Mouse (Mus musculus) liver, adult (tissue): Measurements from ENCODE around the gene Nrxn3.

Source experiments
- GATA4 ChIP-seq: IDR thresholded peaks from 2 replicates; pipeline ENCODE4 v1.6.1; 2014; ENCODE audit warnings: mild to moderate bottlenecking, low read length; ENCODE audit not compliant: insufficient replicate concordance

The Nrxn3 gene

DNA sequence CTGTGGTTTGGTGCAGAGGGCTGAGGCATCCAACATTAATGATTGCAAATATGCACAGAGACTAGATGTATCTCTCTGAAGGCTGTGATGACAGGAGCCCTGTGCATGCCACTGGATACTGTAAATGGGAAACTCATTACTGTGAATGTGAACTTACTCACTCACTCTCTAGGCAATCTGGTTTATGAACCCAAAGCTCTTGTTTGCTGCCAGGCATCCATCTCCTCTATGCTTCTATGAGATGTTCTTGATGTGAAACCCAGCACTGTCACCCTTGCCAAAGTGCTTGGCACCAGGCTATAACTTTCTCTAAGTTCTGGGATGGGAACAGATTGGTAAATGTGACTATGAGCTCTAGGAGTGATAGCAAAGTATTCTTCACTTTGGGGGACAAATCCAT is 317.5 kb downstream of the Nrxn3 start:
- no peak for TF ChIP-seq GATA4

DNA sequence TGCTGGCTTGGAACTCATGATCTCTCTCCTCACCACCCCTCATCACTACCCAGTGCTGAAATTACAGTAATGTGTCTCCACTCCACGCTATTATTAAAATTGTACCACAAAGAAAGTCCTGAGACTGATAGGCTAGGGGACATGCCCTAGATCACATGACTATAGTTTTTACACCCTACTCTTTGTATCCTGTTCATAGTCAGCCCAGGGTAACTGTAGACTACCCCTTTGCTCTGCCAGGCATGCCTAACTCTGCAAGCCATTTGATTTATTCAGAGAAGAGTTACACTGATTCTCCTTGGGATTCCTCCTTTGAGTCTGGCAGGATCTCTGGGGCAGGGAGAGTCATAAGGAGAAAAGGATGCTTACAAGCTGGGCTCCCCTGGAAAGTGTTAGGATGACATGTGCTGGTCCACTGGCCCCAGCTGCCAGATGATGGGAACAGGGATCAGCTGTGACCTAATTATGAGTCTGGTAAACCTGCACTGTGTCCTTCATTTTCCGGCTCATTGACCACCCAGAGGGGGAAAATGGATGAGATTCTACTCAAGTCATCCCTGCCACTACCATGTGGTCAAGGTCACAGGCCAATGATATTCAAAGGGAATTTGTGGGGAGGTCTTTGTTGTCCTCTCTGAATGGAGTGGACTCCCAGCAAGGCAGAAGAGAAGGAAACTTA is 318.9 kb downstream of the Nrxn3 start:
- no peak for TF ChIP-seq GATA4

DNA sequence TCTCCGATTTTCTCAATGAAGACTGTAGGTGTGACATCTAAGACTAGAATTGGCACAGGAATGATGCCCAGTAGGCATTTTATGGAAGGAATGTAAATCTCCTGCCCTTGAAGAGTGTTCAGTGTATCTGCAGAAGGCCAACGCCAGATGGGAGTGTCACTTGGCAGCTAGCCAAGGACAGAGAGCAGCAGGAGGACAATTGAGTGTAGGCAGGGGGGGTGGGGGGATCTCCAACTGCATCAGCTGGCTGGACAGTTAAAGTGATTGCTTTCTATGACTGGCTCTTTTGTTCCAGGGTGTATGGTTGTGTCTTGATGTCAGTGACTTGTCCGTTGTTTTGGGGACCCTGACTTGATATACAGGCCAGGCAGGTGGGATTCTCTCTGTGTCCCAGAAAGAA is 326.6 kb downstream of the Nrxn3 start:
- no peak for TF ChIP-seq GATA4

DNA sequence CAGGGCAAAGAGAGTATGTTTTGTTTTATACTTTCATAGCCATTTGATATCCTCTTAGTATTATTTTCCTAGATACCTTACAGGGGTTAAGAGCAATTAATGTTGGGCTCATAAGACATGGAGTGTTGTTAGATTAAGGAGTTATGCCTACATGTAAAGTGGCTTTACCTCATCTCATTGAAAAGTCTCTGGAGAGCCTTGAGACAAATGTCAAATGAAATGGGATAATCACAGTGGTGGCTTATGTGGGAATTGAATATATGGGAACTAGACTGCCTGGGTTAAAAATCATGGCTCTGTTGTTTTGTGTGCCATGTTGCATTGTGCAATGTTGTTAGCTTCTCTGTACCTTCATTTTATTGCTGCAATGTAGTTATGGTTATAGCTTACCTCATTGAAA is 327.0 kb downstream of the Nrxn3 start:
- no peak for TF ChIP-seq GATA4

DNA sequence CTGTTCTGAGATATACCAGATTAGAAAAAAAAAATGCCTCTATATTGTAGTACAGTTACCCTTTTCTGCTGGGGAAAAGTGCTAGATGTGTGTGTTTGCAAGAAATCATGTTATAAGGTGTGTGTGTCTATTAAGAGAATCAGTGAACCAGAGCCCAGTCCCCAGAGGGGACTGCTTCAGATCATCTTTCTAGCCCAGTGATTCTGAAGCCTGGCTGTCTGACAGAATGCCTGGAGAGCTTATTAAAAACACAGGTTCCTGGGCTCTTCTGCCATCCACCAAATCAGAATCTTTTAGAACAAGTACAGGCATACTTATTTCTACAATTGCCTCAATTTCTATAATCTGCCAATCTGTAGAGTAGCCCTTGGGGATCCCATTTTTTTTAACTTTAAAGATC is 349.8 kb downstream of the Nrxn3 start:
- no peak for TF ChIP-seq GATA4

DNA sequence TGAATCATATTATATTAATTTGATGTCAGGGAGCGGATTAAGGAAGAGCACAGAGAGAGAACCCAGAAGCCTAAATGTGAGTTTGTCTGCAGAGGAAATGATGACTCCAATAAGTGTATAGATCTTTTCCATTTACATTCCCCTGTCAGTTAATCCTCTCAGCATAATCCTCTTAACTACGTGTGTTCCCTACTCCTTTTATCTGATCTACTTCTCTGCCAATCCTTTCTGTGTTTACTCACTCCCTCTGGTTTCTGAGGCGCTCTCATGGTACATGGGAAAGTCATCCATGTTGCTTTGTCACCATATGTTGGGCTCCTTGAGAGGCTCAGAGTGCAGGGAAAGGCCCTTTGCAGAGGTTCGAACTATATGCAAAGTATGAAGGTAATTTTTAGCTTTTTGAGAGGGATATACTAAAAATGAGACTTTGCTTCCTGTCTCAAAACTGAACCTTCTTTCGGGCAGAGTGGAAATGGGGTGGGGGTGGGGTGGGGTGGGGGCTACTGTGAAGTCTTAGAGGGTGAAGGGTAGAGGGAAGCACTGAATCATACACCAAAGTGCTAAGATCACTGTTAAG is 350.6 kb downstream of the Nrxn3 start:
- TF ChIP-seq GATA4 = no peak

DNA sequence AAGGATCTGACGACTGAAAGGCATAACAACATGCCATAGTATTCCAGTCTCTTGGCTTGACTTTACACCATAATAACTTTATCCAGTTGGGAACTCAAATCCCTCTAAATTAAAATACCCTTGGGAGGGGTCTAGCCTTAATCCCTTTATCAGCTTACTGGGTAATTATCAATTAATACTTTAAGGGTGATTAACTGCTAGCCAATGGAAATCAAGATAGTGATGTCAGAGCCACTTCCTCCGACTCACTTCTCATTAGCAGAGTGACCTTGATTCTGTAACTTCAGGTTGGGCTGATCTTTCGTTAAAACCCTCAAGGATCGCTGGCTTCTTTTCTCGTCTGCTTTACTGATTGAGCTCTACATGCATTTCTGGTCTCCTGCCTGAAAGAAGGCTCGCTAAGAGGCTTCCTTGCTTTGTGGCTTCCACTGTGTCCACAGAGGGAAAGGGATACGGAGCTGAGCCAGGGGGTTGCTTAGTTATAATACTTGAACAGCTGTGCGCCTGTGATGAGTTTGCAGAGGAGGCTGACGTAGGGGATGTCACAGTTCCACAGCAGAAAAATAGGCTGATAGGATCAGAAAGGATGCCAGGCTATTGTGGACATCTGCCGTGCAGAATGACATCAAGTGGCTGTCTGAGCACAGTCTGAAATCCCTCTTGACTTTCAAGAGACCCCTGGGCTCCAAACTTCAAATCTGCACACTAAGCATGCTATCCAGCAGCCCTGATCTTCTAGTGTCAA is 352.0 kb downstream of the Nrxn3 start:
- TF ChIP-seq GATA4 = no peak

DNA sequence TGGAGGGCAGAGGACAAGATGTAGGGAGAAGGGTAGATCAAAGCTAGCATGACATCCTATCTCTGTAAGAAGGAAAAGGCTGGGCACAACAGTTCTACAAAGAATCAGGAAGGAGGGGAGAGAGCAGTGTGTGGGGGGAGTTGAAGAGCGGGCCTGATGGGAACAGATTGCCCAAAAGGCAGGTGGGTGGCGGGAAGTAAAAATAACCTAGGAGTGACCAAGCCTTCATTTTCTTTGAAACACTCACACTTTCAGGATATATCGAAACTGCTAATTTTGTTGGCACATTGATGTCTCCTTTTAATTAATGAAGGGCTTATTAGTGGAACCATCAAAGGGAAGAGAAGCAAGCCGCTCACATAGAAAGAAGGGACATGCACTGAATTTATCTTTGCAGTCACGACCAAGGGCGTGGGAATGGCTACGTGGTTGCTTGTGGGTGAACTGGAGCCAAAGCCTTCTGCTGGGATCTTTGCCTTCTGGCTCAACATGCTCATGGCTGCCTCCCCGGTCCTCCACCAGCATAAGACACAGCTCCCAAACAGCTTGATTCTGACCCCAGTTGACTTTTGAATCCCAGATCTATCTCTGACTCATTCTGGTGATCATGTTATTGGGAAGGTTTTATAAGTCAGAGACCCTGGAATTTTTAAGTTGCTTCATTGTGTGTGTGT is 371.3 kb downstream of the Nrxn3 start:
- no peak for TF ChIP-seq GATA4

DNA sequence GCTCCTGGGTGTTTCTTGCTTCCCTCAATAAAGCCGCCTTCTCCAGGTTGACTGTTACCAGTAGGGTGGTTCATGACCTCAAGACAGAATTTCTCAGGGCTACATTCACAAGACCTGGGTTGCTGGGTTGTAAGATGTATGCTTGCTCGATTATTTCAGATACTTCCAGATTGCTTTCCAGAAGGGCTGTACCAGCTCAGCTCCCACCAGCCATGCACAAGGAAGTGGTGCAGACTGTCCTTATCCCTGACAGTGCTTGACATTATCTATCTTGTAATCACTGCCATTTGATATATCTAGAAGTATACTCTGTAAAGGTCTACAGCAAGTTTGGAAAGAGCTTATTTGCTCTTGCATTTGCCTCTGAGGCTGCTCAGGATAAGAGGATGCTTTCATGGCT is 374.9 kb downstream of the Nrxn3 start:
- TF ChIP-seq GATA4 = no peak

DNA sequence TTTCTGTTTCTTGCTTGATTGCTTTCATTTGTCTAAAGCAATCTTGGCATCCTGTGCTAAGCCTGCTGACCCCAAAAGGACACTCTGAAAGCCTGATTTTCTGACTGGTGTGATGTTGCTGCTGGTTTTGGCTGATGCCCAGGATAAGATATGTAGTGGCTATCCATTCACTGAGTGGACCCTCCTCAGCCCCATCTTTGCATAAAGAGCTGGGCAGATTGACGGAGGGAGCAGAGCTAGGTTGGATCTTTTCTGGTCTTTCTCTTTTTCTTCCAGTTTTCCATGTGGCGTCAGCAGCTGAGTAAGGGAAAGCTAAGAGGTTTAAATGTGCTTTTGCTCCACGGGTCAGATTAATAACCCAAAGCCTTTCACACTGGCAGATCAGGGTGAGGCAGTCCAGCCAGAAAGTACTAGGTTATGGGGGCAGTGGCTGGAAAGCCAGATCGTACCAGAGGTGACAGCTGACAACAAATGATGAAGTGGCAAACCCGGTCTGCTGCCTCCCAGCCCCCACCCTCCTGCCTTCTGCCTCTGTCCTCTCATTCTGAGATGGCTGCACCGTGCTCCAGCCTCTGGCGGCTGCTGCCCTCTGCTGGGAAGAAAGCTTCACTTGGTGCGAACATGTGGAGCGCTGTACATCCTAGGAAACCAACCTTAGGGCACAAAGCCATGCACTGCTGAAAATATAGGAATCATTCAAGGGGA is 383.5 kb downstream of the Nrxn3 start:
- no peak for TF ChIP-seq GATA4

DNA sequence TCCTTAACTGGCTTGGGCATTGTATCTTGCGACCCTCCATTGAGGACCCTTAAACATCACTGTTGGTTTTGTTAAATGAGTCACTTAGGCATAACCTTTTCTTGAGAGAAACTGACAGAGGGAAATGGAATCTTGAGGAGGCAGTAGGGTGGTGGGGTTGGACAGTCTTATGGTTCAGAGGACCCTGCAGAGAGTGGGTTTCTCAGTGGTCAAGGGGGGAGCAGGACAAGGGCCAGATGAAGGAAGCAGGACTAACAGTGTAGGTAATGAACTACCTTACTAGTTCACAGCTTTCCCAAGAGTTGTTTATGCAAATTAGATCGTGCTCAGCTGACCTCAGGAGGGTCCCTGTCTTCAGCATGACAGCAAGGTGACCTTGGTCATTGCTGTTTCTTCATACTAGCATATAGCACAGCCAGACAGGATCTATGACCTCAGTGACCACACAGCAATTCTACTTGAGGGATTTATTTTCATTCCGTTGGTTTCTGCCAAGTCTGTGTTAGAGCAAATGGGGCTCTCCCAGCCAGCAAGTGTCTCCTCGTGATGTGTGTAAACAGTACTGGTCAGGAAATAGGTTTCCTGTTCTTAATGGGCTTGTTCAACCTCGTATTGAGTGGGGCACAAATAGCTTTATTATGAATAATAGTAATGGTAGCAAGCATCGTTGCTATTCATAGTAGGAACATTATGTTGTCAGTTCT is 384.4 kb downstream of the Nrxn3 start:
- no peak for TF ChIP-seq GATA4

DNA sequence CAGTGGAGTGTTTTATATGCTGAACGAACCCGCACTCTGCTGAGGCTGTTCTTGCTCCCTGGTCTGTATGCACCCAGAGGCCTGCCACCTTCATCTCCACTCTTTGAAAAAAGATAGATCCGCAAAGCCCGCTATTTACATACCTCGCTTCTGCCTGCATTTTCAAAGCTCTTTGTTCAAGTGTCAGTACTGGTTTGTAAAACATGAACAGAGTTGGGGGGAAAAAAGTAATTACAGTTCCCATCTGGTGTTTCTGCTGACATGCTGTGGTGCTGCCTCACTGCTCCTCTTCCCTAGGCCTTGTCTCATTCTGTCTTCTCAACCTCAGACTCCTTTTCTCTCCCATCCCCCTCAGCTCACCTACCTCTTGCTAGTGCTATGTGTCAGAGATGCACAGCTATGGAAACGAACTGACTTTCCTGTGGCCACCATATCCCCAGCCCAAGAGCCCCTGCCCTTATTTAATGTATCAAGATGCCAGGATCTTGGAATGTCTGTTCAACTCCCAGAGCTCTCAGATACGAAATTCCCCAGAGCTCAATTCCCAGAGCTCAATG is 387.2 kb downstream of the Nrxn3 start:
- no peak for TF ChIP-seq GATA4

DNA sequence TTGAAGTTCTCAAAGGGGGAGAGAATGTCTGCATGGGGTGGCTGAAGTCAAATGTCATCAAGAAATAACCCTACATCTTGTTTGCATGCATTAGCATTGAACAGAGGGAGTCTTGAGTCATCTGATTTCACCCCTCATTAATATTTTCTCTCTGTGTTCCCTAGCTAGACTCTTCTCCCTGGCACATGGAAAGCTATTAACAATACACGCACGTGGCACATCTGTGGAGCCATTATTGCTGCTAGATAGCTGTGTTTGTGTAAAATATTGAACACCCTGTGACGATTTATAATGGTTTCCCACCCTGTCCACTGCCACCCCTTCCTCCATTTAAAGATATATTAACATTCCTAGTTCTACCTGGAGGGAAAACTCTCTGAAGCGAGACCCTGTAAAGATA is 405.9 kb downstream of the Nrxn3 start:
- TF ChIP-seq GATA4 = no peak

DNA sequence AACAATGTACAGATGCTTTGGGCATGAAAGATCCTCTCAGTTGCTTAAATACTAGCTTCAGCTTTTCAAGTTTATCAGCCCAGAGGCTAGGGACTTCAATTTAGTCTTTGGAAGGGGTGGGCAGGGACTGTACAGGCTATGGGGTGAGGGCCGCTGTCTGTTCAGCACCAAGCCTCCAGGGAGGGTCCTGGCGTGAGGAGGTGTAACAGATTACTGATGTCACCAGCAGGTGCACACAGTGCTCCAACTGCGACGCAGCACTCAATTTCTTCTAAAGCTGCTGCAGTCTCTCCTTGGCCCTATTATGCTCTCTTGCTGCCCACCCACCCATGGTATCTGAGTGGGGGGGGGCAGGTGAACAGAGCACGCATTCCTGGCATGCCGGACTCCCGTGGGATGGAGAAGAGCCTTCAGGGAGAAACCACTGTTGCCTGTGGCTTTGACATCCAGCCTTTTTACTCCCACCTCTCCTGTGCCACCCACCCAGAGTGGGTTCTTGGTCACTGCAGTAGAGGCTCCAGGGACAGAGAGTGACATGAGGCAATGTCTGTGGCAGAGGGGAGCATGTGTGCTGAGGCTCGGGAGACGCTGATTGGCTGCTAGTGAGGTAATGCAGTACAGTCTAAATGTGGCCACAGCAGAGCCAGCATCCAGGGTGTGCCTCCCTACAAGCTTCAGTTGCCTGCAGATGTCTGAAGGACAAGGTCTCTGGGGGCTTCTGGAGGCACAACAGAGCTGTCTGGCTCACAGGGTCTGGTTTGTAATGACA is 406.6 kb downstream of the Nrxn3 start:
- no peak for TF ChIP-seq GATA4
